Mouse (Mus musculus) embryonic facial prominence, embryonic 11.5 days (tissue): ENCODE results near the gene Insig1. TPM values are rescaled to one million over a fixed set of nuclear protein-coding genes. Genes with fewer than 3 reads are reported as not detected.

ENCODE experiments used
- ATAC-seq: fragments of 200-750 bp; cut with Nextera tagmentation; replicated peaks from 2 replicates; pipeline ENCODE4 v1.8.0; 2017; ENCODE audit warnings: low read depth; ENCODE audit not compliant: insufficient number of reproducible peaks, low FRiP score, low TSS enrichment
- DNase-seq: peaks from one replicate; pipeline ENCODE4 v3.0.0-alpha.2; 2015; ENCODE audit warnings: low spot score
- H3K27ac ChIP-seq: fragments of 300-500 bp; sonication (generic); replicated peaks from 2 replicates; pipeline ENCODE4 v1.5.1; 2014; ENCODE audit warnings: mild to moderate bottlenecking, low read depth, low read length, control low read depth
- H3K27me3 ChIP-seq: fragments of 300-500 bp; sonication (generic); 2 replicates; pipeline ENCODE4 v1.6.1; 2014; ENCODE audit warnings: mild to moderate bottlenecking, low read length, moderate library complexity, mixed read lengths; ENCODE audit not compliant: control insufficient read depth, insufficient read depth
- H3K36me3 ChIP-seq: fragments of 300-500 bp; sonication (generic); replicated peaks from 2 replicates; pipeline ENCODE4 v1.6.1; 2014; ENCODE audit warnings: low read depth, mild to moderate bottlenecking, low read length, moderate library complexity, mixed read lengths; ENCODE audit not compliant: control insufficient read depth, insufficient read depth
- H3K4me1 ChIP-seq: fragments of 300-500 bp; sonication (generic); 2 replicates; pipeline ENCODE4 v1.6.1; 2014; ENCODE audit warnings: low read length, mixed read lengths; ENCODE audit not compliant: control insufficient read depth, insufficient read depth
- H3K4me2 ChIP-seq: fragments of 300-500 bp; sonication (generic); 2 replicates; pipeline ENCODE4 v1.6.1; 2014; ENCODE audit warnings: low read depth, mild to moderate bottlenecking, control low read depth, low read length, moderate library complexity
- H3K4me3 ChIP-seq: fragments of 300-500 bp; sonication (generic); 2 replicates; pipeline ENCODE4 v1.5.1; 2014; ENCODE audit warnings: low read depth, low read length, control low read depth
- H3K9ac ChIP-seq: fragments of 300-500 bp; sonication (generic); replicated peaks from 2 replicates; pipeline ENCODE4 v1.6.1; 2014; ENCODE audit warnings: mild to moderate bottlenecking, control low read depth, low read length
- H3K9me3 ChIP-seq: fragments of 300-500 bp; sonication (generic); replicated peaks from 2 replicates; pipeline ENCODE4 v1.6.1; 2016; ENCODE audit warnings: mild to moderate bottlenecking, low read length, inconsistent platforms, mixed read lengths; ENCODE audit not compliant: control insufficient read depth
- WGBS: fragments of 180-500 bp; shearing (Covaris S2); extraction: QIAGEN DNeasy Blood & Tissue Kit; methylation state at CpG from one replicate; pipeline ENCODE4 v1.1.7; 2014; 5-methylcytosine and 5-hydroxymethylcytosine counted together
- polyA plus RNA-seq: library from polyadenylated mRNA; unstranded; fragments of >200 nt; fragmentation: Nextera tagmentation; extraction: Ambion mirVana; gene quantifications from 2 replicates; pipeline ENCODE4 v1.2.1, GENCODE M21; 2014

The Insig1 gene
- polyA plus RNA-seq, 1 experiment from 2014 or later = 95.2 TPM

DNA sequence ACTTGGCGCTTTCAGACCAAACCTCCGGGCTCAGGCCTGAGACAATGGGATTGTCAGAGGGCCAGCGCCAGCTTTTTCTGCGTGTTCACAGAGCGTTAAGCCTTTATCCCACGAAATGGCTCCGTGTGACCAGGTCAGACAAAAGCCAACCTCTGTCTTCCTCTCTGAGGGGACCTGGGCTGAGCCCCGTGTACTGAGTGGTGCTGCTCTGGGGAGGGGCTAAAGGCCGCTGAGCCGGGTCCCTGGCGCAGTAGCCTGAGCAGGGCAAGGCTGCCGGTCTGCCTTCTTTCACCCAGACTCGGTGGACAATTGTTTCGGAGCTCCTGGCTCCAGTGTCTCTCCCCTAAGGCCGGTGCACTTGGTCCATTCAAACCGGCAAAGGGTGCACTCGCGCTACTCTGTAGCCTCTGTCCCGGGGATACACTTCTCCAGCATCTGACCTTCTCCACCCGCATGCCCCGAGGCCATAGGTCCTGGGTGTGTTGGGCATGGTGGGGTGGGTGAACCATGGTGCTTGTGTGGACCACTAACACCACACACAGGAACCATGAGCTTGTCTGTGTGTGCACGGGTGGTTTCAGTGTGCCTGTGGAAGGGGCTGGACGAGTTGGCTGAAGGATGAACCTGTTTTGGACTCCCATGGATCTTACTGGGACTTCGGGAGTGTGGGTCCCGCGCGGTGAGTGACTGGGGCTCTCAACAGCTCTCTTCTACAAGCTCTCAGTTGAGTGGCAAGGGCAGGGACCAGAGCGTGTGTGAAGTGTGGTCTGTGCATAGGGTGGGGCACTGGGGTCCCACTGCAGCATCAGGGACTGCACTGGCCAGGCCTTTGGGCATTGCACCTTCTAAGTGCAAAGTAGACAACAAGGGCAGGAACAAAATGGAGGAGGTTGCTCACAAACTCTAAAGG lies 53.4 kb downstream of the Insig1 start:
- WGBS = 3% methylated on average over 28 of the region's 28 CpGs

More for the DNA sequence above, 53.4 kb downstream of the Insig1 start:
- no peaks in the 10 kb centered on the region for H3K4me1 ChIP-seq
- H3K36me3 ChIP-seq = no peaks in the 10 kb centered on the region
- H3K27me3 ChIP-seq = peaks cover 68% of the 10 kb centered on the region
- H3K4me2 ChIP-seq = no peak overlapping the region
- no peak overlapping the region for H3K9ac ChIP-seq
- ATAC-seq (peak; percentile 46; the same call in 1 of the 2 replicates), DNase-seq (peak; percentile 9)
- no peaks in the 10 kb centered on the region for H3K9me3 ChIP-seq
- no peak overlapping the region for H3K4me3 ChIP-seq
- H3K27ac ChIP-seq = no peak overlapping the region

Other genes with a start within 250 kb of the Insig1 start
- gene Htr5a, start 229.2 kb upstream of the Insig1 start, polyA plus RNA-seq = not detected in 2 replicates
- 0.22 TPM in 1 of 2 replicates, not detected in the other for gene En2, start 94.3 kb downstream of the Insig1 start, polyA plus RNA-seq
- gene Cnpy1, start 174.4 kb downstream of the Insig1 start, polyA plus RNA-seq = 3.0 and 13.5 TPM in 2 replicates
- gene Rbm33, start 245.8 kb downstream of the Insig1 start, polyA plus RNA-seq = 15.3 and 17.6 TPM in 2 replicates